Mouse (Mus musculus) layer of hippocampus, adult 9-10 months (tissue): ENCODE measurements around the gene Lypd3.

Source experiments
- DNase-seq: peaks from one replicate; pipeline ENCODE4 v3.0.0; 2022; ENCODE audit warnings: low spot score

Lypd3 gene

GRCm38 (mm10) chr7:24636264-24636663, at the start of gene Lypd3:
TSS of gene Lypd3 (plus strand) at chr7:24636550.
- no peak for DNase-seq

GRCm38 (mm10) chr7:24586828-24587227, 49.5 kb upstream of the Lypd3 start:
- no peak for DNase-seq

GRCm38 (mm10) chr7:24587330-24588105, 48.8 kb upstream of the Lypd3 start, which contains the start of the genes Ethe1 and Zfp575:
TSS of gene Ethe1 (plus strand) at chr7:24587543.
TSS of gene Zfp575 (minus strand) at chr7:24587641.
- DNase-seq, result no peak

GRCm38 (mm10) chr7:24588336-24588735, 48.0 kb upstream of the Lypd3 start:
- no peak for DNase-seq

DNA sequence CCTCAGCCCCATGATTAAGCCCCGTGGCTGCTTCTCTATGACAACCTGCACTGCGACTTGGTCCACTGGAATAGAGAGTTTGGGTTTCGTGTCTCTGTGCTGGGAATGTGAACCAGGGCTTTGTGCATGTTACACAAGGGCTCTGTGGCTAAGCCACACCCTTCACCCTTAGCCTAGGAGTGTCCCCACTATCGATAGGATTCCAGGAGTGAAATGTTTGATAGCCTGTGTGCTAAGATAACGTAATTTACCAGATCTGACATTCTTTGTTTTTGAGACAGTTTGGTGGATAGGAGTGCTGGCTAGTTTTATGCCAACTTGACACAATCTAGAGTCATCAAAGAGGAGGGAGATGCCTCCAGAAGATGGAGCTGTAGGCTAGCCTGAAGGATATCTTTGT, 44.6 kb upstream of the Lypd3 start:
- no peak for DNase-seq

DNA sequence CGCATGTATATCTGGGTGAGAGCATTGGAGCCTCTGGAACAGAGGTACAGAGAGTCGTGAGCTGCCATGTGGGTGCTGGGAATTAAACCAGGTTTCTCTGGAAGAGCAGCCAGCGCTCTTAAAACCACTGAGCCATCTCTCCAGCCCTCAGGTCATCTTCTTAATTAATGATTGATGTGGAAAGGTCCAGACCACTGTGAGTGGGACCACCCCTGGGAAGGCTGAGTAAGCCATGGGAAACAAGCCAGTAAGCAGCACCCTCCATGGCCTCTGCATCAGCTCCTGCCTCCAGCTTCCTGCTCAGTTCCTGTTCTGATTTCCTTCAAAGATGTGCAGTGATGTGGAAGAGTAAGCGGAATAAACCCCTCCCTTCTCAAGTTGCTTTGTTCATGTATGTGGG, 44.2 kb upstream of the Lypd3 start:
- no peak for DNase-seq

- no peak for DNase-seq
These were observed 43.6 kb upstream of the Lypd3 start for GRCm38 (mm10) chr7:24592781-24593180.

GRCm38 (mm10) chr7:24593621-24594308, 42.6 kb upstream of the Lypd3 start:
- DNase-seq, result no peak

GRCm38 (mm10) chr7:24594309-24594803, 42.0 kb upstream of the Lypd3 start:
- no peak for DNase-seq

GRCm38 (mm10) chr7:24595464-24595863, 40.9 kb upstream of the Lypd3 start:
- no peak for DNase-seq

DNA sequence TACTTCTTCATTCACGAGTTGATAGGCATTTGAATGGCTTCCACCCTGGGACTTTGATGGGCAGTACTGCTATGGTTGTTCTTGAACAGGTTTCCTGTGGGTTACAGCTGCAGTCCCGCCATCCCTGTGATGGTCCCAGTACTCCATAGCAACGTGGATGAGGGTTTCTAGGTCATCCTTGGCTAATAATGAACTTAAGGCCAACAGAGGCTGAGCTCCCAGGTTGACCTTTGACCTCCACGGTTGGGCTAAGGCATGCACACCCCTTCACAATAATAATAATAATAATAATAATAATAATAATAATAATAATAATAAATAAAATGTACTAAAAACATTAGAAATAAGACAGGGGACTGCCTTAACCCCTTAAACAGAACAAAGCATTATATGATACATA, 38.2 kb upstream of the Lypd3 start:
- DNase-seq, result no peak

DNA sequence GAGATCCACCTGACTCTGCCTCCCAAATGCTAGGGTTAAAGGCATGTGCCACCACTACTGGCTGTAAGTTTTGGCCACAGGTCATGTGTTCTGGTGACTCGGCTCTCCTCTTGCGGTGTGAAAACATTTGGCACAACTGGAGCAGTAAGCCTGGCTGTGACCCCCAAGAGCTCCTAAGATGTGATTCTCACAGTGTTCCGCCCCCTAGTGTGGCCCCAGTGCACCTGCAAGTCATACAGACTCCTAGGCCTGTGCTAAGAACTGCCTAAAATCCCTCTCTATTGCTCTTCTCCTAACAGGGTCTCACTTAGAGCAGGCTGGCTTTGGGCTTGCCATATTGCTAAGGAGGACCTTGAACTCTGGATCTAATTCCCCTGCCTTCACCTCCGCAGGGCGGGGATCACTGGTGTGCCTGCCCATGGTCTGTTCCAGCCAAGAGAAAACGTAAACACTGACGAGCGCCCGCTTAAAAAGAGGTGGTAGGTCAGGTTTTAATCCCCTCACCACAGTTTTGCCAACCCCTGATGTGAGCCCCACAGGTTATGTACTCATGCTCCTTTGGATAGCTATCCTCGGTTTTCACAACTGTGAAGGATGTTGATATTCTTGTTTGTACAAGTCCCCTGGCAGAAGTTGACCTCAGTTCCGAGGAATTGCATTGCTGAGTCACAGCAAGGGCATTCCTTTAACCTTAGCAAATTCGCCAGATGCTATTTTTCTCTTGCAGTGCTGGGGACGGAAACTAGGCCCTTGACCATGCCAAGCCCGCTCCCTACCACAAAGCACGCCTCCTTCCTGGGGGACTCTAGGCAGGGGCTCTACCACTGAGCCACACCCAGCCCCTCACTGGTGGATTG, 36.9 kb upstream of the Lypd3 start:
- DNase-seq, result no peak

GRCm38 (mm10) chr7:24600941-24601597, 35.3 kb upstream of the Lypd3 start:
- peak; percentile 95 for DNase-seq

GRCm38 (mm10) chr7:24605561-24605960, 30.8 kb upstream of the Lypd3 start:
- no peak for DNase-seq

DNA sequence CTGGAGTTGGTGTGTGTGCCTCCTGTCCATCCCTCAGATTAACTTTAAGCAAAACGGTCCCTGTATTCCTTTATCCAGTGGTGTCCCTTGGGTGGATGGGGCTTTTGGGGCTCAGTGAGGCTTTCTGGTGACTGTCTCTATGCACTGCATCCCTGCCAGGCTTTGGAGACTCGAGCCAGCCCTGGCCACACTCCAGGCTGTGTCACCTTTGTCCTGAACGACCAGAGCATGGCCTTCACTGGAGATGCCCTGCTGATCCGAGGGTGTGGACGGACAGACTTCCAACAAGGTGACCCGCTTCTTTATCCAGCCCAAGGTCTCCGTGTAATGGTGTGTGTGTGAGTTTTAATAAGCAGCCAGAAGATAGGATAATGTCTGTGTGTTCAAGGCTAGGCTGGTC, 30.3 kb upstream of the Lypd3 start:
- DNase-seq, result no peak

DNA sequence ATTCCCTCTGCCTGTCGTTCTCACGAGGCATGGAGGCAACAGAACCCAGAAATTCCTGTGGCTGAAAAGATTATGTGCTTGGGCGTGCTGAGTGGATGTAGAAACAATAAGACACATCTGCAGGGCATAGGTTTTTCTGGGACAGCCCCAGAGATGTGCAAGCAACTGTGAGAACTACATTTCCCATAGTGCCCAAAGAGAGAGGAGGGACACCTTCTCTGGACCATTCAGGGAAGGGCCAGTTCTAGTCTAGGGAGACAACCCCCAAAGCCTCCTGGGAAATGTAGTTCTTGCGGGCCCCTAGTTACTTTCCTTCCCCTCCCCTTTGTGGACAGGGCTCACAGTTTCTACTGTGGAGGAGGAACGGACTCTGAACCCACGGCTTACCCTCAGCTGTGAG, 28.3 kb upstream of the Lypd3 start:
- no peak for DNase-seq

- no peak for DNase-seq
These were observed 27.8 kb upstream of the Lypd3 start for GRCm38 (mm10) chr7:24608561-24608960.

- no peak for DNase-seq
These were observed 26.0 kb upstream of the Lypd3 start, which contains the start of gene Phldb3 for GRCm38 (mm10) chr7:24610144-24610878. TSS of gene Phldb3 (plus strand) at chr7:24610763.

DNA sequence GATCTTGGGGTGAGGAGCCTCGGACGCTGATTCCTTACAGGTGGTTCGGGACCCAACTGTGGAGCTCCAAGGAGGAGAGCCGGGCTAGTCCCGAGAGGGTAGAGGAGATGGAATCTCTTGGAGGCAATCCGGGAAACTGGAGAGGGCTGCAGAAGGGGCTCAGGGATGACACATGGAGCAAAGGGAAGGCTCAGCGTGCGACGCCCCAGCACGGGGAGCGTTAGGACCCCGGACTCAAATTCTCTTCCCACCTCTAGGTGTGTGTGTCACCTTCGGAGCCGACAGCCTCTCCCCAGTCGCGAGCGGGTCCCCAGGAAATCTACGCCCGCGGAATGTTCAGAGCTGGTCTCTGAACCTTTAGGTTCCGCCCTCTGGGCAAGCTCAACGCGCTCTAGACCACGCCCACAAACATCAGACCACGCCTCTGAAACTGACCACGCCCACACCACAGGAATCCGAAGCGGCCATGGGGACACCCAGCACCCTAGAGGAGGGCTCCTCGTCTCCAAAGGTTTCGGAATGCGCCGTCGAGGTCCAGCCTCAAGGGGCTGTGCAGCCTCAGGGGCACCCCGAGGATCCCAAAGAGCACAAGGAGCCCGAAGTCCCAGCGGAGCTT, 25.4 kb upstream of the Lypd3 start:
- no peak for DNase-seq

DNA sequence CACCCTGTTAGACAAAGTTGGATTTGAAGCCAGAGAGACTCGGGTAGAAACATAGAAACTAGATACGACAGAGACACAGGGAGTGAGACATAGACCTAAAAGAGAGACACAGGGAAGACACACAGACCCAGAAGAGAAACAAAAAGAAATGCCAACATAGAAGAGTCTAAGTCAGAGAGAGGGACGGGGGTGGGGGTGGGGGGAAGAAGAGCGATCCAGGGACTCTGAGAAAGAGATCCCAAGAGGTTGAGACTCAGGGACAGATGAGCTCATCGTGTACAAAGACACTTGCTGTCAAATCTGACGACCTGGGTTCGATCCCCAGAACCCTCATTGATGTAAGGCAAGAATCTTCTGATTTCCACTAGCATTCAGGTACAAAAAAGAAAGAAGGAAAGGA, 24.6 kb upstream of the Lypd3 start:
- no peak for DNase-seq
